Mouse (Mus musculus) myocyte (in vitro differentiated cells): ENCODE data around the gene Klhdc9. TPM values are rescaled to one million over a fixed set of nuclear protein-coding genes. Genes with fewer than 3 reads are reported as not detected.

Experiments used
- H3K27me3 ChIP-seq: one replicate; pipeline ENCODE4 v1.6.1; 2011; ENCODE audit not compliant: control insufficient read depth, insufficient read depth, insufficient read length
- H3K36me3 ChIP-seq: one replicate; pipeline ENCODE4 v1.6.1; 2011; ENCODE audit not compliant: control insufficient read depth, insufficient read depth
- H3K4me2 ChIP-seq: one replicate; pipeline ENCODE4 v1.6.1; 2011; ENCODE audit warnings: low read depth, control low read depth
- H3K4me3 ChIP-seq: one replicate; pipeline ENCODE4 v1.5.1; 2011; ENCODE audit warnings: mild to moderate bottlenecking, control low read depth, moderate library complexity
- H3K79me2 ChIP-seq: one replicate; pipeline ENCODE4 v1.6.1; 2011; ENCODE audit not compliant: control insufficient read depth, insufficient read depth
- H3ac ChIP-seq: one replicate; pipeline ENCODE4 v1.6.1; 2011; ENCODE audit not compliant: control insufficient read depth, insufficient read length
- CEBPB ChIP-seq: IDR thresholded peaks from 2 replicates; pipeline ENCODE4 v1.6.1; 2011; ENCODE audit warnings: mild to moderate bottlenecking, moderate library complexity; ENCODE audit not compliant: poor library complexity, insufficient read depth, severe bottlenecking
- E2F4 ChIP-seq: IDR thresholded peaks from one replicate; pipeline ENCODE4 v1.6.1; 2011; ENCODE audit warnings: mild to moderate bottlenecking, control low read depth, moderate library complexity; ENCODE audit not compliant: insufficient read depth
- MAX ChIP-seq: IDR thresholded peaks from one replicate; pipeline ENCODE4 v1.6.1; 2011; ENCODE audit warnings: low read depth, mild to moderate bottlenecking, control low read depth
- MYOD1 ChIP-seq, 3 experiments: IDR thresholded peaks; one replicate each; pipeline ENCODE4 v1.6.1; 2011; ENCODE audit warnings: control low read depth in 2 of 3, low read depth in 2 of 3, mild to moderate bottlenecking in 2 of 3, moderate library complexity in 1 of 3; ENCODE audit not compliant: insufficient read length in 2 of 3, control insufficient read depth in 1 of 3
- MYOG ChIP-seq, 3 experiments: IDR thresholded peaks; one replicate each; pipeline ENCODE4 v1.6.1; 2011; ENCODE audit warnings: control low read depth in 2 of 3, low read depth in 2 of 3, mild to moderate bottlenecking in 2 of 3; ENCODE audit not compliant: insufficient read length in 2 of 3, control insufficient read depth in 1 of 3, insufficient read depth in 1 of 3
- POLR2A ChIP-seq: IDR thresholded peaks from one replicate; pipeline ENCODE4 v1.6.1; 2011; ENCODE audit warnings: low read depth, mild to moderate bottlenecking, control low read depth, moderate library complexity; ENCODE audit not compliant: insufficient read length
- POLR2AphosphoS2 ChIP-seq: IDR thresholded peaks from one replicate; pipeline ENCODE4 v1.6.1; 2011; ENCODE audit warnings: low read depth, control low read depth; ENCODE audit not compliant: insufficient read length
- REST ChIP-seq: IDR thresholded peaks from one replicate; pipeline ENCODE4 v1.6.1; 2011; ENCODE audit warnings: mild to moderate bottlenecking, control low read depth, moderate library complexity; ENCODE audit not compliant: insufficient read depth, insufficient read length
- SRF ChIP-seq: IDR thresholded peaks from one replicate; pipeline ENCODE4 v1.6.1; 2011; ENCODE audit warnings: low read depth; ENCODE audit not compliant: control insufficient read depth, insufficient read length
- TCF12 ChIP-seq: IDR thresholded peaks from one replicate; pipeline ENCODE4 v1.6.1; 2011; ENCODE audit warnings: mild to moderate bottlenecking, control low read depth; ENCODE audit not compliant: poor library complexity, insufficient read depth, severe bottlenecking
- TCF3 ChIP-seq: IDR thresholded peaks from one replicate; pipeline ENCODE4 v1.6.1; 2011; ENCODE audit warnings: low read depth, control low read depth; ENCODE audit not compliant: insufficient read length
- USF1 ChIP-seq: IDR thresholded peaks from one replicate; pipeline ENCODE4 v1.6.1; 2011; ENCODE audit warnings: low read depth, mild to moderate bottlenecking, control low read depth, moderate library complexity
- polyA plus RNA-seq: library from polyadenylated mRNA; unstranded; fragments of >200 nt; fragmentation: generic; extraction: Trizol; gene quantifications from one replicate; pipeline ENCODE4 v1.2.1, GENCODE M21; 2012; ENCODE audit warnings: missing spikeins

Klhdc9 gene
- polyA plus RNA-seq, 1 experiment, result not detected

DNA sequence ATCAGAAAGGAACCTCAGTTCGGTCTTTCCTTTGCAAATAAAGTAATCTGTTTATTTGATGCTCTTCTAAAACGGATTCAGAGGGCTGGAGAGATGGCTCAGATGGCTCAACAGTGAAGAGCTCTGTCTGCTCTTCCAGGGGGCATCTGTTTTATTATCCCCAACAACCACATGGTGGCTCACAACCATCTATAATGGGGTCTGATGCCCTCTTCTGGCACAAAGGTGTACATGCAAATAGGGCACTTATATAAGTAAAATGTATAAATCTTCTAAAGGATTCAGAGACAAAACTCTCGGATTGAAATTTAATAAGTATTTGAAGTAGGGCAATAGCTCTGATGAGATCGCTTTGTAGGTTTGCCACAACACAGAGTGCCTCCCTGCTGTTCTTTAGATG lies 2.2 kb downstream of the Klhdc9 start:
- Histone ChIP-seq H3ac (no peak overlapping the region), H3K36me3 (peaks cover 23% of the 10 kb centered on the region)
- TF ChIP-seq SRF (no peak), POLR2A (no peak), CEBPB (no peak), POLR2AphosphoS2 (no peak), USF1 (no peak)

GRCm38 (mm10) chr1:171356814-171357213 lies 3.8 kb downstream of the Klhdc9 start:
- TF ChIP-seq MYOD1 (IDR thresholded peaks at IDR 0.05; ENCODE audit: control insufficient read depth in 1 of 3, insufficient read length in 2 of 3, low read depth in 2 of 3) (no peak), MYOG (IDR thresholded peaks at IDR 0.05; ENCODE audit: control insufficient read depth in 1 of 3, insufficient read depth in 1 of 3, insufficient read length in 2 of 3, low read depth in 2 of 3) (no peak), REST (no peak), CEBPB (no peak), TCF12 (no peak), POLR2AphosphoS2 (no peak), USF1 (no peak), TCF3 (no peak), MAX (no peak), POLR2A (no peak), SRF (no peak)
- H3K36me3 ChIP-seq, result peaks cover 23% of the 10 kb centered on the region

More for the DNA sequence above, 2.2 kb downstream of the Klhdc9 start:
- Histone ChIP-seq H3K27me3 (no peaks in the 10 kb centered on the region), H3K4me3 (no peak overlapping the region), H3K79me2 (peaks cover 18% of the 10 kb centered on the region), H3K4me2 (no peak overlapping the region)

DNA sequence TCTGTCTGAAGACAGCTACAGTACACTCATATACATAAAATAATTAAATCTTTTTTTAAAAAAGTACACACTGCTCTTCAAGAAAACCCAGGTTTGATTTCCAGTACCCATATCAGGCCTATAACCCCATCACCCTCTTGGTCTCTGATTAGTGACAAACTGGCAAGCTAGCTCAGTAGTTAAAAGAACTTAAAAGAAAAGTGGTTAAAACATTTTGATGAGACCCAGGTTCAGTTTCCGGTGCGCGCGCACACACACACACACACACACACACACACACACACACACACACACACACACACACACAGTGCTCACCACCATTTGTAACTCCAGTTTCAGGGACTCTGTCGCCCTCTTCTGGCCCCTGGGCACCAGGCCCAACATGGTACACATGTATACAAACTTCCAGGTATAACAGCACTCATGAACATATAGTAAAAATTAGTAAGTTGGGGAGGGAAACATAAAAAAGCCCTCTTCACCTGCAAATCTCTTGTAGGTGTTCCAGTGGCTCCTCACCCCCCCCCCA lies 4.7 kb downstream of the Klhdc9 start:
- Histone ChIP-seq H3K79me2 (peaks cover 44% of the 10 kb centered on the region), H3K27me3 (no peaks in the 10 kb centered on the region), H3K4me3 (no peak overlapping the region), H3K4me2 (no peak overlapping the region), H3K36me3 (peaks cover 23% of the 10 kb centered on the region), H3ac (no peak overlapping the region)
- no peak for TF ChIP-seq MYOG (IDR thresholded peaks at IDR 0.05; ENCODE audit: control insufficient read depth in 1 of 3, insufficient read depth in 1 of 3, insufficient read length in 2 of 3, low read depth in 2 of 3)
- TF ChIP-seq REST, result no peak
- TF ChIP-seq MAX, result no peak
- TF ChIP-seq E2F4, result no peak
- no peak for TF ChIP-seq POLR2A
- no peak for TF ChIP-seq CEBPB
- TF ChIP-seq MYOD1 (IDR thresholded peaks at IDR 0.05; ENCODE audit: control insufficient read depth in 1 of 3, insufficient read length in 2 of 3, low read depth in 2 of 3), result no peak
- no peak for TF ChIP-seq SRF
- no peak for TF ChIP-seq POLR2AphosphoS2
- TF ChIP-seq USF1, result no peak
- no peak for TF ChIP-seq TCF12
- TF ChIP-seq TCF3, result no peak

More at GRCm38 (mm10) chr1:171356814-171357213, 3.8 kb downstream of the Klhdc9 start:
- Histone ChIP-seq H3K4me3 (no peak overlapping the region), H3K79me2 (peaks cover 34% of the 10 kb centered on the region), H3K27me3 (no peaks in the 10 kb centered on the region), H3K4me2 (no peak overlapping the region), H3ac (no peak overlapping the region)

- Histone ChIP-seq H3K27me3 (no peaks in the 10 kb centered on the region), H3ac (no peak overlapping the region), H3K79me2 (peaks cover 91% of the 10 kb centered on the region), H3K4me2 (peak overlapping the region; percentile 55), H3K36me3 (no peaks in the 10 kb centered on the region), H3K4me3 (no peak overlapping the region)
- TF ChIP-seq MAX, result no peak
- TF ChIP-seq CEBPB, result no peak
- no peak for TF ChIP-seq POLR2AphosphoS2
- no peak for TF ChIP-seq TCF3
- no peak for TF ChIP-seq USF1
- TF ChIP-seq TCF12, result no peak
- no peak for TF ChIP-seq MYOD1 (IDR thresholded peaks at IDR 0.05; ENCODE audit: control insufficient read depth in 1 of 3, insufficient read length in 2 of 3, low read depth in 2 of 3)
- no peak for TF ChIP-seq MYOG (IDR thresholded peaks at IDR 0.05; ENCODE audit: control insufficient read depth in 1 of 3, insufficient read depth in 1 of 3, insufficient read length in 2 of 3, low read depth in 2 of 3)
- TF ChIP-seq SRF, result no peak
- no peak for TF ChIP-seq REST
These were observed 11.4 kb downstream of the Klhdc9 start for GRCm38 (mm10) chr1:171349210-171349609.

DNA sequence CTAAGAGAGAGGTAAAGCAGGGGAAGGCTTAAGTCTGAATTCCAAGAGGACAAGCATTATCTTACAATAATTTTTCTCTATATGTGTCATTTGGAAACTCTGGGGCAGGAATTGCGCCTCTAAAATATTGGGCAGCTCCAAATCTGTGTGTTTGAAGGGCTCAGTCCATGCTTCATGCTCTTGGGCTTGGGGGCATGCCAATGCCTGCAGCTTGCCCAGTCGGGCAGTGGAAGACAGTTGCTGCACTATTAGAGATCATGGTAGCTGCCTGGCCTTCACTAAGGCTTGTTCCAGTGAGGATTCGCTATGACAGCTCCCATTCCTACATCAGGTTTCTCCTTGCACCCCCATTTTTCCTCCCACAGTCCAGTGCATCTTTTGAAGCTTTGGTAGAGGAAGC lies 11.9 kb downstream of the Klhdc9 start:
- H3K4me2 ChIP-seq, result peak overlapping the region; percentile 55
- H3K27me3 ChIP-seq, result no peaks in the 10 kb centered on the region
- TF ChIP-seq E2F4 (no peak), MYOD1 (IDR thresholded peaks at IDR 0.05; ENCODE audit: control insufficient read depth in 1 of 3, insufficient read length in 2 of 3, low read depth in 2 of 3) (no peak), USF1 (no peak), SRF (no peak)
- no peaks in the 10 kb centered on the region for H3K36me3 ChIP-seq
- no peak overlapping the region for H3K4me3 ChIP-seq
- H3K79me2 ChIP-seq, result peaks cover 88% of the 10 kb centered on the region
- H3ac ChIP-seq, result no peak overlapping the region
